Mouse (Mus musculus): Measurements from ENCODE around the gene Dock8. TPM values are rescaled to one million over a fixed set of nuclear protein-coding genes. Genes with fewer than 3 reads are reported as not detected.
A peak's percentile ranks its signal among the peaks of the same experiment; 100 is the strongest.

Dock8 gene
- total and polyA plus RNA-seq, 3 experiments: 9.8 to 37.5 (median 22.4) TPM

DNA sequence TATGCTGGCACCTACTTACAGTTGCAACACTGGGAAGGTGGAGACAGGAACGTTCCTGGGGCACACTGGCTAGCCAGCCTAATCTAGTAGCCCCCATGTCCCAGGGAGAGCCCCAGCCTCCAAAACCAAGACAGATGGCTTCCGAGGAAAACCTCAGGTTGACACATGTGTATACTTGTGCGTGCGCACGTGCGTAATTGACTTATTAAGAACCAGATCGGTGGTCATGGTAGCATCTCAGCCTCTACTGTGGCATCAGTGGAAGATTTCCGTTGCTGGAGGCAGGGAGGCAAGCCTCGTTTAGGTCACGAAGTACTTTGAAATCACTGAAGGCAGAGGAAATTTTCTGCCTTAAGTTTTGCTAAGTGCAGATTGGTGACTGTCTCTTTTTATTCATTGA, 56.9 kb downstream of the Dock8 start:
- in situ Hi-C loops (cut with MboI; ENCODE audit: low pct_ligation_motif_present, low pct_unique_long_range_greater_than_20kb, low sequenced_read_pairs): no loop called here
- dilution Hi-C loops (cut with MboI; ENCODE audit: extremely low pct_ligation_motif_present, extremely low pct_unique_long_range_greater_than_20kb, low sequenced_read_pairs): no loop called here
- H3K36me3 ChIP-seq (replicated peaks in 1 of 2; ENCODE audit: control insufficient read depth in 1 of 2, insufficient read depth in 1 of 2, low read length in 1 of 2): peaks cover 12 to 46% of the 10 kb centered on the region in 2 experiments

DNA sequence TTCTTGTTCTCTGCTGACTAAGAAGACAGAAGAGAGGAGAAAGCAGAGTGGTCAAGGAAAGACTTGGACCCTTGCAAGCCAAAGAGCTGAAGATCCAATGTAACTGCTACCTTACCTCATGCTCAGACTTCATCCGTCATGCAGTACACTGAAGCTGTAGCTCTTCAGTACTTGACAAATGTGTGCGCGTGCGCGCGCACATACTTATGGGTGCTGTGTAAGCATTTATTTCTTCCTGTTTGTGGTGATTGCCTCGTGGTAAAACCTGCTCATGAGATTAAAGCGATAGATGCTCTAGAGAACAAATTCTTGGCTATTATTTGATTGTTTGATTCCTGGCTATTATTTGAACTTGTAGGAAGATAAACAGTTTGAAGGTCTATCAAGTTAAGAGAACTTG, 58.5 kb downstream of the Dock8 start:
- no peak overlapping the region for H3K4me3 ChIP-seq (replicated peaks in 1 of 3; ENCODE audit: low read depth in 2 of 3, low read length in 2 of 3, poor library complexity in 1 of 3)
- H3K4me2 ChIP-seq (ENCODE audit: insufficient read depth, low read depth, poor library complexity, severe bottlenecking): no peak overlapping the region
- H3K9me3 ChIP-seq (replicated peaks; ENCODE audit: low read length): no peaks in the 10 kb centered on the region
- dilution Hi-C loops (cut with MboI; ENCODE audit: extremely low pct_ligation_motif_present, extremely low pct_unique_long_range_greater_than_20kb, low sequenced_read_pairs) (no loop called here), in situ Hi-C loops (cut with MboI; ENCODE audit: low pct_ligation_motif_present, low pct_unique_long_range_greater_than_20kb, low sequenced_read_pairs) (no loop called here)
- H3K27me3 ChIP-seq (replicated peaks): no peaks in the 10 kb centered on the region
- H3K9ac ChIP-seq (ENCODE audit: insufficient read depth, low read depth): no peak overlapping the region
- peaks cover 87% of the 10 kb centered on the region for H3K79me2 ChIP-seq (replicated peaks; ENCODE audit: control insufficient read depth, extremely low read depth, insufficient read depth, poor library complexity, severe bottlenecking)
- TF ChIP-seq GABPA (IDR thresholded peaks at IDR 0.05; ENCODE audit: insufficient replicate concordance, low read depth, low read length): no peak
- TF ChIP-seq MAFK (IDR thresholded peaks at IDR 0.05; ENCODE audit: insufficient replicate concordance, low read length): peak; percentile 54; the same call in 1 of the 2 replicates
- H3K27ac ChIP-seq (ENCODE audit: insufficient read depth, low read depth): no peak overlapping the region
- peaks cover 27 to 76% of the 10 kb centered on the region in 2 experiments for H3K4me1 ChIP-seq (ENCODE audit: control insufficient read depth in 1 of 2, insufficient read depth in 2 of 2)
- DNase-seq (ENCODE audit: extremely low read depth): no peak
- H3K36me3 ChIP-seq (replicated peaks in 1 of 2; ENCODE audit: control insufficient read depth in 1 of 2, insufficient read depth in 1 of 2, low read length in 1 of 2): peaks cover 12 to 50% of the 10 kb centered on the region in 2 experiments

More for the DNA sequence above, 56.9 kb downstream of the Dock8 start:
- peak overlapping the region; percentile 29 for H3K4me2 ChIP-seq (ENCODE audit: insufficient read depth, low read depth, poor library complexity, severe bottlenecking)
- no peak overlapping the region for H3K4me3 ChIP-seq (replicated peaks in 1 of 3; ENCODE audit: low read depth in 2 of 3, low read length in 2 of 3, poor library complexity in 1 of 3)
- no peak overlapping the region for H3K9ac ChIP-seq (ENCODE audit: insufficient read depth, low read depth)
- DNase-seq (ENCODE audit: extremely low read depth): no peak
- H3K27ac ChIP-seq (ENCODE audit: insufficient read depth, low read depth): 0 out of 2 replicates have a peak overlapping the region, but pooled peaks have one; percentile 0
- H3K4me1 ChIP-seq (ENCODE audit: control insufficient read depth in 1 of 2, insufficient read depth in 2 of 2): peaks cover 23 to 74% of the 10 kb centered on the region in 2 experiments
- no peaks in the 10 kb centered on the region for H3K9me3 ChIP-seq (replicated peaks; ENCODE audit: low read length)
- H3K79me2 ChIP-seq (replicated peaks; ENCODE audit: control insufficient read depth, extremely low read depth, insufficient read depth, poor library complexity, severe bottlenecking): peaks cover 79% of the 10 kb centered on the region
- no peak for TF ChIP-seq MAZ (IDR thresholded peaks at IDR 0.05; ENCODE audit: low read depth, low read length)
- no peak; the same call in 1 of the 2 replicates for TF ChIP-seq MXI1 (IDR thresholded peaks at IDR 0.05; ENCODE audit: low read depth, low read length)
- TF ChIP-seq BHLHE40 (IDR thresholded peaks at IDR 0.05; ENCODE audit: low read depth, low read length): peak; percentile 95
- TF ChIP-seq TCF12 (IDR thresholded peaks at IDR 0.05; ENCODE audit: low read depth, low read length): 0 out of 2 replicates have a peak, but pooled peaks have one; percentile 47
- no peak for TF ChIP-seq SIN3A (IDR thresholded peaks at IDR 0.05; ENCODE audit: low read length)
- TF ChIP-seq NELFE (IDR thresholded peaks at IDR 0.05; ENCODE audit: low read depth, low read length): no peak
- TF ChIP-seq MAFK (IDR thresholded peaks at IDR 0.05; ENCODE audit: insufficient replicate concordance, low read length): no peak
- no peak for TF ChIP-seq USF2 (conservative IDR thresholded peaks at IDR 0.05; ENCODE audit: low read depth, low read length)
- TF ChIP-seq CHD2 (IDR thresholded peaks at IDR 0.05; ENCODE audit: low read length): no peak
- no peak for TF ChIP-seq E2F4 (IDR thresholded peaks at IDR 0.05; ENCODE audit: insufficient replicate concordance, low read depth, low read length)
- TF ChIP-seq KAT2A (IDR thresholded peaks at IDR 0.05; ENCODE audit: insufficient replicate concordance, low read length): 0 out of 2 replicates have a peak, but pooled peaks have one; percentile 21
- TF ChIP-seq ZMIZ1 (IDR thresholded peaks at IDR 0.05; ENCODE audit: low read depth, low read length): no peak
- no peak for TF ChIP-seq ZC3H11A (IDR thresholded peaks at IDR 0.05; ENCODE audit: low read depth, low read length)
- no peak for TF ChIP-seq JUN (IDR thresholded peaks at IDR 0.05; ENCODE audit: insufficient read depth, low read depth, low read length)
- no peak for TF ChIP-seq SMC3 (IDR thresholded peaks at IDR 0.05; ENCODE audit: low read depth, low read length)
- TF ChIP-seq IRF4 (IDR thresholded peaks at IDR 0.05; ENCODE audit: low read depth, low read length): no peak
- TF ChIP-seq RAD21 (IDR thresholded peaks at IDR 0.05; ENCODE audit: low read depth, low read length): no peak
- no peak for TF ChIP-seq USF1 (IDR thresholded peaks at IDR 0.05; ENCODE audit: low read depth, low read length)
- no peak for TF ChIP-seq POLR2A (IDR thresholded peaks at IDR 0.05; ENCODE audit: low read depth, low read length)
- TF ChIP-seq RCOR1 (conservative IDR thresholded peaks at IDR 0.05; ENCODE audit: low read depth, low read length): no peak
- peak; percentile 51; the same call in 1 of the 2 replicates for TF ChIP-seq ETS1 (conservative IDR thresholded peaks at IDR 0.05; ENCODE audit: low read depth, low read length)
- TF ChIP-seq MAX (IDR thresholded peaks at IDR 0.05; ENCODE audit: low read length): no peak; the same call in 1 of the 2 replicates
- peak; percentile 32; the same call in 1 of the 2 replicates for TF ChIP-seq EP300 (IDR thresholded peaks at IDR 0.05; ENCODE audit: low read length)
- TF ChIP-seq GABPA (IDR thresholded peaks at IDR 0.05; ENCODE audit: insufficient replicate concordance, low read depth, low read length): no peak
- TF ChIP-seq ZKSCAN1 (IDR thresholded peaks at IDR 0.05; ENCODE audit: borderline replicate concordance, low read depth, low read length): no peak
- TF ChIP-seq CTCF (conservative IDR thresholded peaks at IDR 0.05 in 1 of 2, IDR thresholded peaks at IDR 0.05 in 1 of 2; ENCODE audit: low read depth in 2 of 2, low read length in 2 of 2): no peak
- TF ChIP-seq PAX5 (IDR thresholded peaks at IDR 0.05; ENCODE audit: low read length): no peak
- no peak for TF ChIP-seq MYC (IDR thresholded peaks at IDR 0.05; ENCODE audit: low read depth, low read length)
- no peak for TF ChIP-seq ZNF384 (IDR thresholded peaks at IDR 0.05; ENCODE audit: low read depth, low read length)
- no peak for TF ChIP-seq JUND (conservative IDR thresholded peaks at IDR 0.05; ENCODE audit: low read depth, low read length)
- TF ChIP-seq HCFC1 (IDR thresholded peaks at IDR 0.05; ENCODE audit: low read depth, low read length): no peak
- no peak for TF ChIP-seq NRF1 (IDR thresholded peaks at IDR 0.05; ENCODE audit: low read depth, low read length)
- TF ChIP-seq TBP (conservative IDR thresholded peaks at IDR 0.05; ENCODE audit: low read depth, low read length): no peak
- TF ChIP-seq MEF2A (IDR thresholded peaks at IDR 0.05; ENCODE audit: borderline replicate concordance, low read depth, low read length): no peak
- no peak for TF ChIP-seq ELF1 (IDR thresholded peaks at IDR 0.05; ENCODE audit: low read depth, low read length)
- H3K27me3 ChIP-seq (replicated peaks): no peaks in the 10 kb centered on the region
